8 mouse cellular contexts compared by ENCODE assay signal in the genomic region with DNA sequence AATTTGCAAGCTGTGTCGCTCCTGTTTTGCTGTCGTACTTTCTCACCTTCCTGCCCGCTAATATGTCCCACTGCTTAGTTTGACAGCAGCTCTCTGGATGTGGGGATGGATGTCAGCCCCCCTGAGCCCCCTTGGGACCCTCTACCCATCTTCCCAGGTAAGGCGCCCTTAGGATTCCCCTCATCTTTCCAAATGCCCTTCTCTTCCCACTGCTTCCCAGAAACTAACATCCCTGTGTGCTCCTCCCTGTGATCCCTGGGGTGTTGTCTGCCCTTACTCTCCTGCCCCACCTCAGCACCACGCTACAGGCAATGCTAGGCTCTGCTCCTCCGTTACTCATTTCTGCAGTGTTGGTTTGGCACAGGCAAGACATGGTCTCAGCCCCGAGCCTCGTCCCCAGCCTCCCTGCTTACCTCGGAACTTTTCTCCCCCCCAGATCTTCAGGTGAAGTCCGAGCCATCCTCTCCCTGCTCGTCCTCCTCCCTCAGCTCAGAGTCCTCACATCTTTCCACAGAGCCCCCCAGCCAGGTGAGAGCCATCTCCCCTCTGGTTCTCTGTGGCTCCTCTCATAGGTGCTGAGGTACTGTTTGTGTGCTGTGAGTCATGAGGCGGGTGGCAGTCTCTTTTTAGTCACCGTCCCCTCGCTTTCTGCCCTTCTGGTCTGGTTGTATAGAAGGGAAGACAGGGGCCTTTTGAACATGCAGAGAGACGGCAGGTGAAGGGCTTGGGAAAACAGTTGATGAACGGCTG. TPM values are rescaled to one million over a fixed set of nuclear protein-coding genes. Genes with fewer than 3 reads are reported as not detected.
DNase-seq lines count a peak whose midpoint lies in the region; ATAC-seq lines count a peak whose summit lies in the region.

No protein-coding gene starts in this region.

- peaks cover 17% of the 10 kb centered on the region for H3K36me3 ChIP-seq in neural tube, embryonic 11.5 days (ENCODE audit: control insufficient read depth, insufficient read depth, low read length)
- peaks cover 50% of the 10 kb centered on the region for H3K36me3 ChIP-seq in limb, embryonic 13.5 days
- H3K36me3 ChIP-seq in stomach, embryonic 15.5 days, result peaks cover 16% of the 10 kb centered on the region

- H3K4me2 ChIP-seq in neural tube, embryonic 11.5 days (ENCODE audit: low read depth), result peak overlapping the region; percentile 70
- H3K4me2 ChIP-seq in limb, embryonic 13.5 days (replicated peaks), result peak overlapping the region; percentile 93
- peak overlapping the region; percentile 85 for H3K4me2 ChIP-seq in stomach, embryonic 15.5 days

- H3K27ac ChIP-seq in neural tube, embryonic 11.5 days (ENCODE audit: low read depth, low read length), result no peak overlapping the region
- H3K27ac ChIP-seq in limb, embryonic 13.5 days, result no peak overlapping the region
- H3K27ac ChIP-seq in stomach, embryonic 15.5 days, result no peak overlapping the region

- peaks cover 17% of the 10 kb centered on the region for H3K4me1 ChIP-seq in neural tube, embryonic 11.5 days (ENCODE audit: control insufficient read depth, insufficient read depth, low read length)
- peaks cover 28% of the 10 kb centered on the region for H3K4me1 ChIP-seq in limb, embryonic 13.5 days
- H3K4me1 ChIP-seq in stomach, embryonic 15.5 days, result peaks cover 26% of the 10 kb centered on the region

- H3K4me3 ChIP-seq in neural tube, embryonic 11.5 days (ENCODE audit: low read depth, low read length), result peak overlapping the region; percentile 94
- peak overlapping the region; percentile 98 for H3K4me3 ChIP-seq in limb, embryonic 13.5 days
- H3K4me3 ChIP-seq in stomach, embryonic 15.5 days (replicated peaks), result peak overlapping the region; percentile 72

- 86% methylated on average over 16 of the region's 16 CpGs for WGBS in neural tube, embryonic 11.5 days
- 82% methylated on average over 16 of the region's 16 CpGs for WGBS in limb, embryonic 13.5 days
- WGBS in stomach, embryonic 15.5 days, result 78% methylated on average over 16 of the region's 16 CpGs

- no peaks in the 10 kb centered on the region for H3K27me3 ChIP-seq in neural tube, embryonic 11.5 days (ENCODE audit: control insufficient read depth, insufficient read depth, low read length)
- no peaks in the 10 kb centered on the region for H3K27me3 ChIP-seq in limb, embryonic 13.5 days
- no peaks in the 10 kb centered on the region for H3K27me3 ChIP-seq in stomach, embryonic 15.5 days (replicated peaks)

- peak; percentile 30 for DNase-seq in cerebellum, adult 11 months
- no peak for DNase-seq in cerebellum, postnatal 4 days (ENCODE audit: low spot score in 2 of 2)
- DNase-seq in neural tube, embryonic 11.5 days (ENCODE audit: low spot score), result no peak
- no peak for DNase-seq in neural tube, embryonic 10.5 days (ENCODE audit: extremely low spot score, low spot score)
- no peak for DNase-seq in B cell, adult 2 months
- DNase-seq in layer of hippocampus, postnatal 14 days (ENCODE audit: low spot score in 2 of 2), result no peak

- no peak for ATAC-seq in neural tube, embryonic 11.5 days (ENCODE audit: insufficient read depth, low FRiP score, low TSS enrichment)
- ATAC-seq in limb, embryonic 13.5 days (ENCODE audit: low FRiP score, low read depth), result no peak
- ATAC-seq in stomach, embryonic 15.5 days (ENCODE audit: insufficient read depth, low FRiP score, low read depth), result no peak

- no peaks in the 10 kb centered on the region for H3K9me3 ChIP-seq in neural tube, embryonic 11.5 days (ENCODE audit: control insufficient read depth, low read length)
- no peaks in the 10 kb centered on the region for H3K9me3 ChIP-seq in limb, embryonic 13.5 days
- no peaks in the 10 kb centered on the region for H3K9me3 ChIP-seq in stomach, embryonic 15.5 days

- H3K9ac ChIP-seq in neural tube, embryonic 11.5 days (ENCODE audit: low read length), result no peak overlapping the region
- 0 out of 2 replicates have a peak overlapping the region, but pooled peaks have one; percentile 89 for H3K9ac ChIP-seq in limb, embryonic 13.5 days
- peak overlapping the region; percentile 79; the same call in 1 of the 2 replicates for H3K9ac ChIP-seq in stomach, embryonic 15.5 days

RNA-seq across cellular contexts. Expression of a gene that starts 1.4 kb away (rescaled TPM):
- 78.3 and 88.4 TPM in 2 replicates for polyA plus RNA-seq in neural tube, embryonic 11.5 days (2014; fragmentation: Nextera tagmentation; extraction: Ambion mirVana)
- 97.6 and 99.6 TPM in 2 replicates for polyA plus RNA-seq in limb, embryonic 13.5 days (2015; fragmentation: Nextera tagmentation; extraction: Ambion mirVana)
- 72.0 and 76.7 TPM in 2 replicates for polyA plus RNA-seq in stomach, embryonic 15.5 days (2015; fragmentation: Nextera tagmentation; extraction: Ambion mirVana)
- 10 to 100 TPM; 80.0 to 81.9 TPM for total RNA-seq in layer of hippocampus, postnatal 14 days (2021)

RNA-seq across cellular contexts. Expression of a gene that starts 3.8 kb away (rescaled TPM):
- polyA plus RNA-seq in neural tube, embryonic 11.5 days (2014; fragmentation: Nextera tagmentation; extraction: Ambion mirVana), result 15.5 and 17.6 TPM in 2 replicates
- polyA plus RNA-seq in limb, embryonic 13.5 days (2015; fragmentation: Nextera tagmentation; extraction: Ambion mirVana), result 16.5 and 18.8 TPM in 2 replicates
- polyA plus RNA-seq in stomach, embryonic 15.5 days (2015; fragmentation: Nextera tagmentation; extraction: Ambion mirVana), result 14.0 and 14.5 TPM in 2 replicates
- total RNA-seq in layer of hippocampus, postnatal 14 days (2021), result 10 to 100 TPM; 16.0 to 17.1 TPM

RNA-seq across cellular contexts. Expression of a gene that starts 19.0 kb away (rescaled TPM):
- 0.57 and 0.87 TPM in 2 replicates for polyA plus RNA-seq in neural tube, embryonic 11.5 days (2014; fragmentation: Nextera tagmentation; extraction: Ambion mirVana)
- 0.25 and 0.40 TPM in 2 replicates for polyA plus RNA-seq in limb, embryonic 13.5 days (2015; fragmentation: Nextera tagmentation; extraction: Ambion mirVana)
- polyA plus RNA-seq in stomach, embryonic 15.5 days (2015; fragmentation: Nextera tagmentation; extraction: Ambion mirVana), result 0.35 and 0.63 TPM in 2 replicates
- total RNA-seq in layer of hippocampus, postnatal 14 days (2021), result 100 to 1,000 TPM; 248 to 266 TPM

RNA-seq across cellular contexts. Expression of a gene that starts 20.0 kb away (rescaled TPM):
- 27.6 and 30.3 TPM in 2 replicates for polyA plus RNA-seq in neural tube, embryonic 11.5 days (2014; fragmentation: Nextera tagmentation; extraction: Ambion mirVana)
- polyA plus RNA-seq in limb, embryonic 13.5 days (2015; fragmentation: Nextera tagmentation; extraction: Ambion mirVana), result 22.8 and 24.4 TPM in 2 replicates
- 23.7 and 26.2 TPM in 2 replicates for polyA plus RNA-seq in stomach, embryonic 15.5 days (2015; fragmentation: Nextera tagmentation; extraction: Ambion mirVana)
- 10 to 100 TPM; 36.6 to 42.2 TPM for total RNA-seq in layer of hippocampus, postnatal 14 days (2021)

RNA-seq across cellular contexts. Expression of a gene that starts 22.0 kb away (rescaled TPM):
- polyA plus RNA-seq in neural tube, embryonic 11.5 days (2014; fragmentation: Nextera tagmentation; extraction: Ambion mirVana), result 0.03 TPM in 1 of 2 replicates, not detected in the other
- polyA plus RNA-seq in limb, embryonic 13.5 days (2015; fragmentation: Nextera tagmentation; extraction: Ambion mirVana), result 0.09 TPM in 2 replicates
- 0.97 and 1.4 TPM in 2 replicates for polyA plus RNA-seq in stomach, embryonic 15.5 days (2015; fragmentation: Nextera tagmentation; extraction: Ambion mirVana)
- 1 to 10 TPM; 4.6 to 5.4 TPM for total RNA-seq in layer of hippocampus, postnatal 14 days (2021)
